Mouse (Mus musculus) kidney, adult 2 months (tissue): ENCODE data around the gene Cacna2d4.

Experiments
- CTCF ChIP-seq: fragments of 200-500 bp; conservative IDR thresholded peaks from 2 replicates; pipeline ENCODE4 v1.5.1; 2011; ENCODE audit warnings: low read depth, mild to moderate bottlenecking, control low read depth, low read length, moderate library complexity, mixed read lengths; ENCODE audit not compliant: insufficient read depth, insufficient read length
- POLR2A ChIP-seq: fragments of 200-500 bp; IDR thresholded peaks from one replicate; pipeline ENCODE4 v1.6.1; 2011; ENCODE audit warnings: low read depth, low read length, control low read depth

GRCm38 (mm10) chr6:119301310-119301709 is 65.0 kb downstream of the Cacna2d4 start:
- TF ChIP-seq POLR2A (no peak), CTCF (no peak)
